Mouse (Mus musculus) brain, embryonic 14.5 days (tissue): ENCODE results near the gene Dapp1. TPM values are rescaled to one million over a fixed set of nuclear protein-coding genes. Genes with fewer than 3 reads are reported as not detected.

Experiments used
- DNase-seq: peaks from one replicate; pipeline ENCODE4 v3.0.0-alpha.2; 2011; ENCODE audit warnings: low read depth
- CTCF ChIP-seq: fragments of 200-500 bp; IDR thresholded peaks from 2 replicates; pipeline ENCODE4 v1.5.1; 2012; ENCODE audit warnings: inconsistent platforms, mild to moderate bottlenecking, moderate library complexity, borderline replicate concordance; ENCODE audit not compliant: insufficient read depth, insufficient read length; ENCODE audit errors: extremely low read depth
- POLR2A ChIP-seq: fragments of 200-500 bp; IDR thresholded peaks from 2 replicates; pipeline ENCODE4 v1.6.1; 2012; ENCODE audit warnings: mild to moderate bottlenecking, inconsistent platforms, borderline replicate concordance; ENCODE audit not compliant: poor library complexity, insufficient read depth, insufficient read length, severe bottlenecking; ENCODE audit errors: extremely low read depth
- polyA plus RNA-seq: library from polyadenylated mRNA; depleted of rRNA; stranded (reverse); fragments of >200 nt; gene quantifications from 2 replicates; pipeline ENCODE4 v1.2.3, GENCODE M21; 2012; rRNA removed

The Dapp1 gene
- polyA plus RNA-seq: 1.9 and 2.0 TPM in 2 replicates

DNA sequence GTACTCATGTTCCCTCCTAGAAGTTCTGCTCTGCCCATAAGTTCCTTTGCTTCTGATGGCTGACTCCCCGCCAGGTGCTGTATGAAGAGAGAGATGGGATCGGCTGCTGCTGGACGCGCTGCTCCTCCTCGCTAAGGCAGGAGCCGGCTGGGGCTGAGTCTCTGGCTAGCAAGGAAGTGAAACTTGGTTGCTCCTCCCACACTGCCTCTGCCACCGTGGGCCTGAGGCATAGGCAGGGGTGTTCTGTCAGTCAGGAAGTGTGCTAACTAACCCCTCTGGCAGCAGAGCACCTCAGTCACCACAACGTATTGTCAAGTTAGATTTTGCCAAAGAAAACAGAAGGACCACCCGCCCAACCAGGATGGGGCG is at the start of gene Dapp1:
TSS of gene Dapp1 (minus strand) at position 164 of the 369 bp plus-strand sequence.
- DNase-seq: peak; percentile 54
- TF ChIP-seq POLR2A (no peak), CTCF (no peak)

DNA sequence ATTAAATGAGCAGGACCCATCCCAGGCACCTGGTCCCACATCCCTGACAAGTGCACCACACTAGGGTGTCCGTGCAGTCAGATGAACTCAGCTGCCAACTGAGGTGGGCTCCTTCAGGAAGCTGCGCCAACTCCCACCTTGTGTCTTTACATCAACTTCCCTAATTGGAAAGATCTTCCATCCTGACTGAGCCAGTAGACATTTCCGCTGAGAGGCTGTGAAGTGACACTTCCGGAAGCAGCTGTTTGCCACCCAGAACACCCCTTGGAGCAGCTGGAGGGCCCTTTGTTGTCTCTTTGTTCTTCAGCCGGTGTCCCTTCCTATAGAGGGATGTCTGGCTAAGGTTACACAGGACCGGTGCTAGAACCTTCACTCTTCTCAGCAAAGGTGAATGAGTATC is 49.2 kb upstream of the Dapp1 start:
- TF ChIP-seq POLR2A: no peak
- no peak for TF ChIP-seq CTCF

DNA sequence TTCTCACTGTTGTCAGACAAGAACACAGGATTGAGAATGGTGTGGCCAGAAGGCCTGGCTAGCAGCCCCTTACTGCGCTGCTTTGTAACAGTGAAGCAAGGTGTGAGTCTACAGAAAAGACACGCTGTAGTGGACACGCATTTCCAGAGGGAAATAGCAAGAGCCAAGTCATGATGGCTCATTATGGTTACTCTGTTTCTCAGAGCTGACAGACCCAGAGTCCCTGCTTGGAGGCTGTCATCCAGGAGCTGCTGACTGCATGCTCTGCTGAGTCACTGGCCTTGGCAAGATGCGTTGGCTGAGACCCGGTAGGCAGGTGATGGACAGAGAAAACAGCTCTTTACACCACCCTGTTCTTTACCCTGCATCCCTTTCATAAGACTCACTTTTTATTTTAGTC is 48.0 kb upstream of the Dapp1 start:
- TF ChIP-seq POLR2A (no peak), CTCF (no peak)
- no peak for DNase-seq

More for the DNA sequence above, 49.2 kb upstream of the Dapp1 start:
- DNase-seq: no peak

DNA sequence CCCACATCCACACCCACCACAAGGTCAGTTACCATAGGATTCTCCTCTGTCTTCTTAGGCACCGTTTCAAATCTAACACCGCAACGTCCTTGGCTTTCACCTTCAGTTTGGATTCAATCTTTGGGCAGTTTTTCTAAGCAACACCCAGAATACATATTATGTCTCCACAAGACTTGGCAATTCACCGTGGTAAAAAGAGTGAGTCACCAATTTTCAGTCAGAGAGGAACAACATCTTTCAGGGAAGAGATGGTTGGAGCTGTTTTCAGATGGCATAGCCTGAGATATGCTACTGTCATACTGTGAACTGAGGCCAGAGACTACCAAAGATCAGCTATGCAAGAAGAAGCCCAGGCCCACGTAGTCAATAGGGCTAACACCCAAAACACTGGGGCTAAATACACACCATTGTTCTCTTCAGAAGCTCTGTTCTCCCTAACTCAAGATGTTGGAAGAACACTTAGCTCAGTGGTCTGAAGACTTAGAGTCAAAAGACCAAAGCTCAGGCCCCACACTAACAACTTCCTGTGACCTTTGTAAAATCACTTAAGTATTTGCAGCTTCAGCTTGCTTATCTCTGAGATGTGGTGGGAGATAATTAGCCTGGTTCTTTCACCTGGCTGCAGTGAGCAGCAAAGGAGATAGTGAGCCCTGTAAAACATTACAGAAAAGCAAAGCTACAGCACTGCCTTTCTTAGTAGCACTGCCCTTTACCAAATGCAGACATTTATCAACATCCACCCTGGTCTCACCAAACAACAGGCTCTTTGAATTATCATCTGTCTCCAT is 46.4 kb upstream of the Dapp1 start:
- DNase-seq: no peak
- TF ChIP-seq POLR2A (no peak), CTCF (no peak)

DNA sequence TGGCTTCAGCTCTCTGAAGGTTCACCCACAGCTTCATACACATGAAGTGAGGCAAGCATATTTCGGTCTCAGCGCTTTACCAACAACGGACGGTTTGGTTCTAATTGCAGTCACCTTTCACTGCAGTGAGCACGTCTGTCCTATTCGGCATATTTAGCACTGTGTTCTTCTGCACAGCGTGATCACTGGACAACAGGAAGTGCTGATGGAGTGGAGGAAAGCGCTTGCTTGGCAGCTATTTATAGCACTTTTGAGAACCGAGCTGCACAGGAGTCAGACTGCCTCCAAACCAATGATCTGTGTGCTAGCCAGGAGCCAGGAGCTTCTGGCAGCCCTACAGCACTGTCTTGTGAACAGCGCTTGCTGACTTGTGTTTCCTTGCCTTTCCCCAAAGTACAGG is 44.9 kb upstream of the Dapp1 start:
- TF ChIP-seq POLR2A (no peak), CTCF (no peak)
- peak; percentile 31 for DNase-seq

DNA sequence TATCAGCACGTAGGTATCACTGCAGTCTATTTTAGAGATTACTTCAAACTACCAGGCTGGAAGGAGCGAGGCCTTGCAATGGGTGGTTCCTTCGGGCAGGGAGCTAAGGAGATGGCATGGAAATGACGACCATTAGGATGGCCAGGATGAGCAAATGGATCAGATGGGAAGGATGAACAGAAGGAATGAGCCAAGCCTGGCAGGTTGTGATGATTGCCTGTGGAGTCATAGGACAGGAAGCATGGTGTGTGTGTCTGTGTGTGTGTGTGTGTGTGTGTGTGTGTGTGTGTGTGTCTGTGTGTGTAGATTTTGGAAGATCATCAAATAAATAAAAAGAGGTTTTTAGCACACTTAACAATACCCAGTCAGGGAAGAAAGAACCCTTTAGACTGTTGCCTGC is 41.3 kb upstream of the Dapp1 start:
- TF ChIP-seq POLR2A (no peak), CTCF (no peak)
- DNase-seq: no peak

DNA sequence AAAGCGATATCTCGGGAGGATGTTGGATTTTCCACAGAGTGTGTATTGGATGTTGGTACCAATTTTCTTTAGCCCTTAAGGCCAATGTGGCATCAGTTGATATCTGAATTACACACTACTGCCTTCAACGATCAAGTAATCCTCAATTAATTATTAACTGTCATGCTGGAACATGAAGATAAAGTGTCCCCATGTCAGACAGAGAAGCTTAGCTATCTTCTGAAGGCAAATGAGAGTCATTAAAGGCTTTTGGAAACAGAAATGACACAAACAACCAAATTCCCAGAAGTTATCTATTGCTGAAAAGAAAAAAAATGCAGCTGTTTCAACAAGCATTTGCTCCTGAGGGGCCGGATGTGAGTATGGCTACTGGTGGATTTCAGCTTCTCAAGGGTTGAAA is 40.7 kb upstream of the Dapp1 start:
- no peak for TF ChIP-seq CTCF
- TF ChIP-seq POLR2A: no peak
- DNase-seq: peak; percentile 20

DNA sequence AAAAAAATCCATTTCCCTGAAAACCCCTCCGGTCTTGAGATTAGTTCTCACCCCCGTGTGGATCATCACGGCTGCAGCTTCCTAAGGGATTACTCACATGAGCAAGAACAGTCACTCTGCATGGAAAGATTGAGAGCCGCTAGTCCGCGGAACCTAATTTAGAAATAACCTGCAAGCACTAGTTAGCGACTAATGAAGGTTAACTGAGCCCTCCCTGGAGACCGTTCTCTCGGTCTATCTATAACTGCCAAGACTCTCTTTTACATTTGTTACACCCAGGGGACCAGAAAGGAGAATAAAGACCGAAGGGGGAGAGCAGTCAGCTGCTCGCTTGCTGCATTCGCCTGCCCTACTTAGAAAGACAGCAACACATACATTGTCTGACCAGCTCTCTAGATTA is 35.5 kb upstream of the Dapp1 start:
- no peak for TF ChIP-seq POLR2A
- no peak for TF ChIP-seq CTCF
- DNase-seq: peak; percentile 70

DNA sequence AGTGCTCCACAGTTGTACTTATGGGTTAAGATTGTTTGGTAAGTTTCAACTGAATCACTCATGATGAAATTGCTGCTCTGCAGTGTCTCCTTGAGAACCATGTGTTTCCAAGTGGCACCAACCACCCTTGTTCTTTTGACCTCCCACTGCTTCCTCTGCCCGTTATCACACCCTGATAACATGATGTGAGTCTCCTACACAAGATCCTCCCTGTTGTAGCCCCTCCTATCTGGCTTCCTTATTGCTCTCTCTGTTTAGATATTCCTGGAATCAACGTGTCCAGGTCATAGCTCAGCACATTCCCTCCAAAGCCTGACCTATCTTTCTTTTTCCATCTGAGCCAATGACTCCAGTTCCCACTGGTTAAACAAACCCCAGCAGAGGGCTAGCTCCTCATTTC is 33.4 kb upstream of the Dapp1 start:
- no peak for DNase-seq
- TF ChIP-seq POLR2A (no peak), CTCF (no peak)

DNA sequence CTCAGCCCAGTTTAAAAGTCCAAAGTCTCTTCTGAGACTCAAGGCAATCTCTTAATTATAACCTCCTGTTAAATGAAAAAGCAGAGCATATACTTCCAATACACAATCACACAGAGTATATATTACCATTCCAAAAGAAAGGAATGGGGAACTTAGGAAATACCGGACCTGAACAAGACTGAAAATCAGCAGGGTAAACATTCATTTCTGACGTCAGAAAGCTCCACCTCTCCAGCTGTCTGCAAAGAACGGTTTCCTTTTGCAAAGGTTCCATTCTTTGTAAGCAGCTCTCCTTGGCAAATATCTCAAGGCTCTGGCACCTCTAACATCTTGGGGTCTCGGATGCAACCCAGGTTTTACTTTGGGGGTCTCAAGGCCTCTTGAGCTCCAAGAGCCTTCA is 31.0 kb upstream of the Dapp1 start:
- no peak for DNase-seq
- no peak for TF ChIP-seq CTCF
- TF ChIP-seq POLR2A: no peak

DNA sequence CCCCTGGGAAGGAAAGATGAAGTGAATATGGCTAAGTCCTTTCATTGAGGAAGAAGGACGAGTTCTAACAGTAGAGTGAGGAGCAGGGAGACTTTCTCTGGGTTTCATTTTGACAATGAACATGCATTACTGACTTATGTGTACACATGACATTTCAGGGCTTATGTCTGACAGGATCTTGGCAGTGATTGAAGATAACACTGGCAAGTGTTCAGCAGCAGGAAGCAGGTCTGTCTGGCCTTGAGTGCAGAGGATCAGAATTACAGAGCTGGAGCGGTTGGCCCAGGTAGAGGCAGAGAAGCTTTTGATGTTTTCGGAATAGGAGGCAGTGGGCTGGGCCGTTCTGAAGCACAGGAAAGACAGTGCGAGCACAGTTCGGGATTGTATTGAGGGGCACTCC is 26.8 kb upstream of the Dapp1 start:
- peak; percentile 13 for DNase-seq
- TF ChIP-seq CTCF: no peak

DNA sequence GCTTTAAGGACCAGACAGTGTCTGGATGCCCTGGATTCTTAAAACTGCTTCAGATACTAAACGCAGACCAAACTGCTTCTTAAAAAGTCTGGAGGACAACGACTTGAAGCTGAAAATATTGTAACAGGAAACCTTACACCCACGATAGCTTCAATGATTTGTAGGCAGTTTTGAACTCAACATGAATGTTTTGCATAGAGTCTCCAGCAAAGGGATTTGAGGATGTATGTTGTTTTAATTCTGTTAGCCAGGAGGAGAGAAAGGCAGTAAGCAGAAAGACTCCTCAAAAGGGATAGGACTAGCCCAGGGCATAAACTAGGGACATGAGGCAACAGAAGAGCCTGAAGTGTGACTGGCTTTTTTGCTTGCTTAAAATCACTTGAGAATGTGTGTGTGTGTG is 25.6 kb upstream of the Dapp1 start:
- TF ChIP-seq CTCF (no peak), POLR2A (no peak)
- no peak for DNase-seq

DNA sequence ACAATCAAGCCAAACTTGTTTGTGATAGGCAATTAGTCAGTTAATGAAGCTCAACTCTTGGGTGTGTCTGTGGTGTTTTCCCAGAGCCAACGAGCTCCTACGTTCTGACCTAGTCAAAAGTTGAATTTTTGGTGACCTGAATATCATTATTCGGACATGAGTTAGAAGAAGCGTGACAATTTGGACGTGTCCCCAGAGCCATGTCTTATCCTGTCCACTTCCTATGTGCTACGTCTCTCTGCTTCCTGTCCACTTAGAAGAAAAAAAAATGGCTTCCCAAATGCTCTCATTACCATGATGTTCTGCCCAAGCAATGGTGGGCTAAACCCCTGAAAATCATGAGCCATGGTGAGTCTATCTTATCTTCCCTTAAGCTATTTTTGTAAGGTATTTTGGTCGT is 21.9 kb upstream of the Dapp1 start:
- DNase-seq: no peak
- TF ChIP-seq POLR2A: no peak
- TF ChIP-seq CTCF: no peak

DNA sequence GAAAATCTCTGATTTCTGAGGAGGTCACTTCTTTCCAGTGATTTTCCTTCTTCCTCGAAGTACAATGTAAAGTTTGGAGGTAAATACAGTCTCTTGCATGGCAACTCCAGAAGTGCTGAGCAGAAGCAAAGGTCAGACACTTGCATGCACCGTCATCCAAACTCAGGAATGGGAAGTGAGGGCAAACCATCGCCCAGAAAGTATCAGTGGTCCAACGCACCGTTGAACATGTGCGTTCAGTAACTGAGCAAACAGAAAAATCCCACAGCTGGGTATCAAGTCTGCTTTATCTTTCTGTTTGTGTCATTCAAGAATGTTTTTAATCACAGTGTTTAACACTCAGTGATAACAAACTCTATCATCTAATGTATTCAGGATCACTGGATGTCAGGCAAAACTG is 21.2 kb upstream of the Dapp1 start:
- TF ChIP-seq CTCF (no peak), POLR2A (no peak)
- no peak for DNase-seq
